Mouse (Mus musculus) CD8-positive naive resting alpha-beta T cell, adult 2 months (primary cell): ENCODE measurements around the gene Prss53.
"Not testable (repeated sequence)": the region's sequence is repeated elsewhere in the genome, so short reads cannot be mapped to it uniquely, and the experiment has no call there.

ENCODE experiments used
- DNase-seq, 2 experiments: peaks; one replicate each; pipeline ENCODE4 v3.0.0; 2022; ENCODE audit warnings: low read depth in 2 of 2, low spot score in 2 of 2

Gene Prss53

GRCm38 (mm10) chr7:127912190-127912871, 21.6 kb upstream of the Prss53 start, which contains the start of gene Kat8:
TSS of gene Kat8 (plus strand) at chr7:127912516.
- DNase-seq = peak; percentile 71 to 86

- no peak for DNase-seq
Measured at GRCm38 (mm10) chr7:127908656-127909055, 17.9 kb upstream of the Prss53 start.

- DNase-seq = no peak
Measured at GRCm38 (mm10) chr7:127907939-127908338, 17.2 kb upstream of the Prss53 start.

- DNase-seq = peak; percentile 36 to 53
Measured at GRCm38 (mm10) chr7:127903971-127904796, 13.4 kb upstream of the Prss53 start, which contains the start of gene Bckdk. TSS of gene Bckdk (plus strand) at chr7:127904082.

- DNase-seq = no peak
Measured at GRCm38 (mm10) chr7:127901772-127902171, 11.0 kb upstream of the Prss53 start.

- DNase-seq = no peak
Measured at GRCm38 (mm10) chr7:127899997-127900396, 9.2 kb upstream of the Prss53 start.

GRCm38 (mm10) chr7:127898179-127898956, 7.6 kb upstream of the Prss53 start:
- peak; percentile 44 to 69 for DNase-seq

- DNase-seq = no peak
Measured at GRCm38 (mm10) chr7:127897542-127897941, 6.8 kb upstream of the Prss53 start.

- DNase-seq = peak; percentile 66 to 71
Measured at GRCm38 (mm10) chr7:127896384-127896783, 5.6 kb upstream of the Prss53 start.

- DNase-seq = not testable (repeated sequence)
Measured at GRCm38 (mm10) chr7:127895891-127896290, 5.1 kb upstream of the Prss53 start.

GRCm38 (mm10) chr7:127895442-127895841, 4.7 kb upstream of the Prss53 start, which contains the start of the genes Gm21974 and Vkorc1:
TSS of gene Gm21974 (minus strand) at chr7:127895454.
TSS of gene Vkorc1 (minus strand) at chr7:127895617.
- peak; percentile 73 to 81 for DNase-seq

- no peak for DNase-seq
Measured at GRCm38 (mm10) chr7:127894480-127894879, 3.7 kb upstream of the Prss53 start.

GRCm38 (mm10) chr7:127888821-127889220, 1.9 kb downstream of the Prss53 start:
- no peak for DNase-seq

GRCm38 (mm10) chr7:127887781-127888180, 3.0 kb downstream of the Prss53 start:
- no peak for DNase-seq

- DNase-seq = no peak
Measured at GRCm38 (mm10) chr7:127887191-127887590, 3.6 kb downstream of the Prss53 start.

GRCm38 (mm10) chr7:127886551-127886950, 4.2 kb downstream of the Prss53 start:
- DNase-seq = no peak

GRCm38 (mm10) chr7:127885951-127886350, 4.8 kb downstream of the Prss53 start:
- DNase-seq = no peak

GRCm38 (mm10) chr7:127880431-127880830, 10.3 kb downstream of the Prss53 start:
- no peak for DNase-seq

GRCm38 (mm10) chr7:127879301-127879700, 11.5 kb downstream of the Prss53 start:
- no peak for DNase-seq

- peak; percentile 87 to 92 for DNase-seq
Measured at GRCm38 (mm10) chr7:127876467-127877348, 14.1 kb downstream of the Prss53 start, which contains the start of gene Zfp668. TSS of gene Zfp668 (minus strand) at chr7:127876828.
